Mouse (Mus musculus): ENCODE results near the gene Prss43. TPM values are rescaled to one million over a fixed set of nuclear protein-coding genes. Genes with fewer than 3 reads are reported as not detected.

The Prss43 gene
- total RNA-seq, 1 experiment: 0.09 TPM

DNA sequence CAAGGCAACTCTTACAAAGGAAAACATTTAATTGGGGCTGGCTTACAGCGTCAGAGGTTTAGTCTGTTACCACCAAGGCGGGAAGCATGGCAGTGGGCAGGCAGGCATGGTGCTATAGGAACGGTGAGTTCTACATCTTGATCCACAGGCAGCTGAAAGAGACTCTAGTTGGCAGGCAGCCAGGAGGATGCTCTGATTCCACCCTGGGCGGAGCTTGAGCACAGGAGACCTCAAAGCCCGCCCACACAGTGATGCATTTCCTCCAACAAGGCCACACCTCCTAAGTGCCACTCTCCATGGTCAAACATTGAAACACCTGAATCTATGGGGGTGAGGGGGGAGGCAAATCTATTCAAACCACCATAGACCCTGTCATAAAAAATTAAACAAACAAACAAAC, 6.5 kb downstream of the Prss43 start:
- Histone ChIP-seq H3K4me1 (ENCODE audit: control insufficient read depth in 2 of 2, insufficient read depth in 2 of 2, low read length in 2 of 2, poor library complexity in 1 of 2) (peaks cover 2 to 11% of the 10 kb centered on the region in 2 experiments; a peak in 2 of 4 replicates), H3K36me3 (ENCODE audit: control insufficient read depth, insufficient read depth, low read length, poor library complexity, severe bottlenecking) (no peaks in the 10 kb centered on the region), H3K9ac (ENCODE audit: insufficient read depth, low read depth, low read length, poor library complexity, severe bottlenecking) (no peak overlapping the region), H3K27ac (ENCODE audit: insufficient read depth, low read depth, low read length, poor library complexity, severe bottlenecking) (no peak overlapping the region), H3K4me3 (ENCODE audit: insufficient read depth in 1 of 2, low read depth in 1 of 2, low read length in 2 of 2, poor library complexity in 1 of 2, severe bottlenecking in 1 of 2) (peak overlapping the region in 1 of 2 experiments; percentile 18; a peak in 1 of 4 replicates), H3K9me3 (ENCODE audit: control insufficient read depth, insufficient read depth, low read depth, low read length) (no peaks in the 10 kb centered on the region)
- in situ Hi-C loops (cut with MboI; ENCODE audit: low sequenced_read_pairs in 2 of 2, unreplicated experiment in 2 of 2): no loop called here
- DNase-seq (ENCODE audit: low read depth, low spot score): peak; percentile 79
- TF ChIP-seq ZNF384 (IDR thresholded peaks at IDR 0.05; ENCODE audit: low read depth, low read length): no peak
- no peak for TF ChIP-seq MAFK (IDR thresholded peaks at IDR 0.05; ENCODE audit: insufficient read depth, low read depth, low read length)
- TF ChIP-seq ZC3H11A (IDR thresholded peaks at IDR 0.05; ENCODE audit: borderline replicate concordance, low read depth, low read length): no peak

DNA sequence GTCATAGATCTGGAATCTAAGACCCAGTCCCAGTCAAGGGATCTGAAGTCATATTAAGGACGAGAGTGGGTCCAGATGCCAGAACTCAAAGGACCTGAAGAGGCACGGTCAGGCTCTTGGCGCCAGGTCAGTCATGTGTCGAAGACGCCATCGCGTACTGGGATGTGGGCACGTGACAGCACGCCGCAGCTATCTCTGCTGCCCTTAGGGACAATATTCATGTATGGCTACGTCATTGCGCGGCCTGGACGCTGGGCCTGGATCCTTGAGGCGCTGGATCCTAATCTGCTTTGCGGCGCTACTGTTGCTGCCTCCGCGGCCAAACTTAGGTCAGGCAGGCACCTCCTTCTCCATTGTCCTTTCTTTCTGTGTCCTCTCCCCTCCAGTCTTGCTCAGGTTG, 7.9 kb downstream of the Prss43 start, which contains the start of gene Prss45:
Gene Prss45 (plus strand): TSS at position 178 of the 400 bp plus-strand sequence.
- DNase-seq (ENCODE audit: low read depth, low spot score): no peak
- H3K36me3 ChIP-seq (ENCODE audit: control insufficient read depth, insufficient read depth, low read length, poor library complexity, severe bottlenecking): no peaks in the 10 kb centered on the region
- TF ChIP-seq HCFC1 (IDR thresholded peaks at IDR 0.05; ENCODE audit: borderline replicate concordance, insufficient read depth, low read length) (no peak), ZC3H11A (IDR thresholded peaks at IDR 0.05; ENCODE audit: borderline replicate concordance, low read depth, low read length) (no peak), CHD2 (IDR thresholded peaks at IDR 0.05; ENCODE audit: low read depth, low read length) (no peak), MAFK (IDR thresholded peaks at IDR 0.05; ENCODE audit: insufficient read depth, low read depth, low read length) (no peak), ZNF384 (IDR thresholded peaks at IDR 0.05; ENCODE audit: low read depth, low read length) (no peak)
- H3K9ac ChIP-seq (ENCODE audit: insufficient read depth, low read depth, low read length, poor library complexity, severe bottlenecking): peak within 1 kb of the TSS; percentile 24
- H3K4me3 ChIP-seq (ENCODE audit: insufficient read depth in 1 of 2, low read depth in 1 of 2, low read length in 2 of 2, poor library complexity in 1 of 2, severe bottlenecking in 1 of 2): peak within 1 kb of the TSS; percentile 43 to 53
- in situ Hi-C loops (cut with MboI; ENCODE audit: low sequenced_read_pairs in 2 of 2, unreplicated experiment in 2 of 2): no loop called here
- H3K4me1 ChIP-seq (ENCODE audit: control insufficient read depth in 2 of 2, insufficient read depth in 2 of 2, low read length in 2 of 2, poor library complexity in 1 of 2): peaks cover 2 to 11% of the 10 kb centered on the region in 2 experiments; a peak in 2 of 4 replicates
- H3K27ac ChIP-seq (ENCODE audit: insufficient read depth, low read depth, low read length, poor library complexity, severe bottlenecking): no peak within 1 kb of the TSS
- no peaks in the 10 kb centered on the region for H3K9me3 ChIP-seq (ENCODE audit: control insufficient read depth, insufficient read depth, low read depth, low read length)

DNA sequence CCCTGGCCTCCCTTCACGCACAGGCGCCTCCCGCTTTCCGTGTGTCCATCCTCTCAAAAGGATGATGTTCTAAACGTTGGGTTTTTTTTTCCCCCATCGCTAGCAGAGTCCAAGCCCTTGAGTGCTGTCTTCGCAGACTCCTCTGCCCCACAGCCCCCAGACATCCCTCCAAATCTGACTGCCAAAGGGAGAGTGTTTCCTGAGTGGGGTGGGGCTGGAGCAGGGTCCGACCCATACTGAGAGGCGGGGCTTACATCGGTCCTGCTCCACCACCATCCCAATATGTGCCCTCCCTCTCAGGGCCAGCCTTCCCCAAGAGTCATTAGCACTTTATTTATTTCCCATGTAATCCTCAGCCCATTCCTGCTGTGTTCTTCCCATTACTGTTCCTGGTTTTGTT, 8.5 kb downstream of the Prss43 start:
- H3K4me3 ChIP-seq (ENCODE audit: insufficient read depth in 1 of 2, low read depth in 1 of 2, low read length in 2 of 2, poor library complexity in 1 of 2, severe bottlenecking in 1 of 2): peak overlapping the region; percentile 43 to 53
- no peaks in the 10 kb centered on the region for H3K9me3 ChIP-seq (ENCODE audit: control insufficient read depth, insufficient read depth, low read depth, low read length)
- no peaks in the 10 kb centered on the region for H3K36me3 ChIP-seq (ENCODE audit: control insufficient read depth, insufficient read depth, low read length, poor library complexity, severe bottlenecking)
- peak overlapping the region; percentile 24 for H3K9ac ChIP-seq (ENCODE audit: insufficient read depth, low read depth, low read length, poor library complexity, severe bottlenecking)
- TF ChIP-seq MAFK (IDR thresholded peaks at IDR 0.05; ENCODE audit: insufficient read depth, low read depth, low read length) (no peak), ZNF384 (IDR thresholded peaks at IDR 0.05; ENCODE audit: low read depth, low read length) (peak; percentile 59; the same call in 1 of the 2 replicates)
- in situ Hi-C loops (cut with MboI; ENCODE audit: low sequenced_read_pairs in 2 of 2, unreplicated experiment in 2 of 2): no loop called here
- H3K4me1 ChIP-seq (ENCODE audit: control insufficient read depth in 2 of 2, insufficient read depth in 2 of 2, low read length in 2 of 2, poor library complexity in 1 of 2): peaks cover 2 to 11% of the 10 kb centered on the region in 2 experiments; a peak in 2 of 4 replicates
- H3K27ac ChIP-seq (ENCODE audit: insufficient read depth, low read depth, low read length, poor library complexity, severe bottlenecking): no peak overlapping the region
- DNase-seq (ENCODE audit: low read depth, low spot score): no peak

DNA sequence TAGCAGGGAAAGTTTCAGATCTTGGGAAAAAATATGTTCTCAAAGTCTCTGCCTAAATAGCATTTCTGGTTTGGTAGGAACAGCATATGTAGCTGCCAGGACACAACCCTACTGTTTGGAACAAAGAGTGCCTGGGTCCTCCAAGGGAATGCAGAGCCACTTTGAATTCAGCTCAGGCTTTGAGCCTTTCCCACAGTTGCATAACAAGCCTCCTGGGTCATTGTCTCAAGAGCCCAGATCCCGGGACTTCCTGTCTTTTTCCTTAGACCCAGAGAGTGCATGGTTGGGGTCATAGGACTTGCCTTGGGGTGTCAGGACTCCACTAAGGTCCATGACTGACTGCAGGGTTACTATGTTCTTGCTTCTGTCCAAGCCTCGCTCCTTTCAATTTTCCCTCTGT, 9.6 kb downstream of the Prss43 start:
- H3K4me1 ChIP-seq (ENCODE audit: control insufficient read depth in 2 of 2, insufficient read depth in 2 of 2, low read length in 2 of 2, poor library complexity in 1 of 2): peaks cover 2 to 11% of the 10 kb centered on the region in 2 experiments; a peak in 2 of 4 replicates
- no peaks in the 10 kb centered on the region for H3K9me3 ChIP-seq (ENCODE audit: control insufficient read depth, insufficient read depth, low read depth, low read length)
- H3K36me3 ChIP-seq (ENCODE audit: control insufficient read depth, insufficient read depth, low read length, poor library complexity, severe bottlenecking): no peaks in the 10 kb centered on the region
- no peak overlapping the region for H3K27ac ChIP-seq (ENCODE audit: insufficient read depth, low read depth, low read length, poor library complexity, severe bottlenecking)
- no peak overlapping the region for H3K4me3 ChIP-seq (ENCODE audit: insufficient read depth in 1 of 2, low read depth in 1 of 2, low read length in 2 of 2, poor library complexity in 1 of 2, severe bottlenecking in 1 of 2)
- DNase-seq (ENCODE audit: low read depth, low spot score): no peak
- no peak overlapping the region for H3K9ac ChIP-seq (ENCODE audit: insufficient read depth, low read depth, low read length, poor library complexity, severe bottlenecking)
- in situ Hi-C loops (cut with MboI; ENCODE audit: low sequenced_read_pairs in 2 of 2, unreplicated experiment in 2 of 2): no loop called here
- TF ChIP-seq MAFK (IDR thresholded peaks at IDR 0.05; ENCODE audit: insufficient read depth, low read depth, low read length) (no peak), ZNF384 (IDR thresholded peaks at IDR 0.05; ENCODE audit: low read depth, low read length) (no peak), CHD2 (IDR thresholded peaks at IDR 0.05; ENCODE audit: low read depth, low read length) (no peak), HCFC1 (IDR thresholded peaks at IDR 0.05; ENCODE audit: borderline replicate concordance, insufficient read depth, low read length) (no peak), ZC3H11A (IDR thresholded peaks at IDR 0.05; ENCODE audit: borderline replicate concordance, low read depth, low read length) (no peak)

DNA sequence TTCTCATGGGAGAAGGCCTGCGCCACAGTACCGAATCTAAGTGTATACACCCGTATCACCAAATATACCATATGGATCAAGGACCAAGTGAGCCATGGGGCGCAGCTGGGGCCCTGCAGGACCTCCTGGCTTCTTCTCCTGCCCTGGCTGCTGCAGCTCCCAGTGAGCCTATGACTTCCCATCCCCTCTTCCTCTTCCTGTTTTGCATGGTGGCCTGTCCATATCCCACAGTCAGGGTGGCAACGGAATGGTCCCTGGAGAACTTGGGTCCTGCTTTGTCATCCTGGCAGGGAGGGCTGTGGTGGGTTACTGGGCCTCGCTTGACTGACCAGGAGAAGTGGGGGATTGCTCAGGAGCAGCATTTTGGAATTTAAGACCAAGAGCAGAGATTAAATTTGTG, 14.4 kb downstream of the Prss43 start:
- no peak for DNase-seq (ENCODE audit: low read depth, low spot score)
- in situ Hi-C loops (cut with MboI; ENCODE audit: low sequenced_read_pairs in 2 of 2, unreplicated experiment in 2 of 2): no loop called here
- no peak for TF ChIP-seq ZC3H11A (IDR thresholded peaks at IDR 0.05; ENCODE audit: borderline replicate concordance, low read depth, low read length)
- no peak for TF ChIP-seq MAFK (IDR thresholded peaks at IDR 0.05; ENCODE audit: insufficient read depth, low read depth, low read length)
- TF ChIP-seq ZNF384 (IDR thresholded peaks at IDR 0.05; ENCODE audit: low read depth, low read length): no peak
- TF ChIP-seq CHD2 (IDR thresholded peaks at IDR 0.05; ENCODE audit: low read depth, low read length): no peak
- no peak for TF ChIP-seq HCFC1 (IDR thresholded peaks at IDR 0.05; ENCODE audit: borderline replicate concordance, insufficient read depth, low read length)
- Histone ChIP-seq H3K9me3 (ENCODE audit: control insufficient read depth, insufficient read depth, low read depth, low read length) (no peaks in the 10 kb centered on the region), H3K27ac (ENCODE audit: insufficient read depth, low read depth, low read length, poor library complexity, severe bottlenecking) (no peak overlapping the region), H3K4me3 (ENCODE audit: insufficient read depth in 1 of 2, low read depth in 1 of 2, low read length in 2 of 2, poor library complexity in 1 of 2, severe bottlenecking in 1 of 2) (no peak overlapping the region), H3K9ac (ENCODE audit: insufficient read depth, low read depth, low read length, poor library complexity, severe bottlenecking) (no peak overlapping the region), H3K4me1 (ENCODE audit: control insufficient read depth in 2 of 2, insufficient read depth in 2 of 2, low read length in 2 of 2, poor library complexity in 1 of 2) (no peaks in the 10 kb centered on the region; a peak in 1 of 4 replicates), H3K36me3 (ENCODE audit: control insufficient read depth, insufficient read depth, low read length, poor library complexity, severe bottlenecking) (no peaks in the 10 kb centered on the region)
